Mouse (Mus musculus): ENCODE results near the gene Col1a1. TPM values are rescaled to one million over a fixed set of nuclear protein-coding genes. Genes with fewer than 3 reads are reported as not detected.

Col1a1 gene
- polyA plus RNA-seq, 1 experiment from 2014 or later: 1,157 TPM

DNA sequence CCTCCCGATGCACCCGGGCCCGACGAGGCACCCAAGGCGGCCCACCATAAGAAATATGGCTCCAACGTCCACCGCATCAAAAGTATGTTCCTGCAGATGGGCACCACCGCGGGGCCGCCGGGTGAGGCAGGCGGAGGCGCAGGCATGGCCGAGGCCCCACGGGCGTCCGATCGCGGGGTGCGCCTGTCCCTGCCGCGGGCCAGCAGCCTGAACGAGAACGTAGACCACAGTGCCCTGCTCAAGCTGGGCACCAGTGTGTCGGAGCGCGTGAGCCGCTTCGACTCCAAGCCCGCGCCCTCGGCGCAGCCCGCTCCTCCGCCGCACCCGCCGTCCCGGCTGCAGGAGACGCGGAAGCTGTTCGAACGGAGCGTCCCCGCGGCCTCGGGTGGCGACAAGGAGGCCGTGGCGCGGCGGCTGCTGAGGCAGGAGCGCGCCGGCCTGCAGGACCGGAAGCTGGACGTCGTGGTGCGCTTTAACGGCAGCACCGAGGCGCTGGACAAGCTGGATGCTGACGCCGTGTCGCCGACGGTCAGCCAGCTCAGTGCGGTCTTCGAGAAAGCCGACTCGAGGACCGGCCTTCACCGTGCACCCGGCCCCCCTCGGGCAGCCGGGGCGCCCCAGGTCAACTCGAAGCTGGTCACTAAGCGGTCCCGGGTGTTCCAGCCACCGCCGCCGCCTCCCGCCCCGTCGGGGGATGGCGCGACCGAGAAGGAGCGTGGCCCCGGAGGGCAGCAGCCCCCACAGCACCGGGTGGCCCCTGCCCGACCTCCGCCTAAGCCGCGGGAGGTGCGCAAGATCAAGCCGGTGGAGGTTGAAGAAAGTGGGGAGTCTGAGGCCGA is 55.8 kb downstream of the Col1a1 start:
- peak overlapping the region; percentile 74 for H3K4me3 ChIP-seq (ENCODE audit: low read depth, low read length)
- peaks cover 58% of the 10 kb centered on the region for H3K4me1 ChIP-seq (ENCODE audit: control insufficient read depth, insufficient read depth, low read length)
- peak overlapping the region; percentile 86 for H3K27ac ChIP-seq (ENCODE audit: low read length)
- H3K27me3 ChIP-seq (ENCODE audit: control insufficient read depth, insufficient read depth, low read length): no peaks in the 10 kb centered on the region
- no peaks in the 10 kb centered on the region for H3K9me3 ChIP-seq (ENCODE audit: control insufficient read depth, low read depth, low read length)
- peak overlapping the region; percentile 87 for H3K9ac ChIP-seq (replicated peaks; ENCODE audit: low read depth, low read length)
- peak overlapping the region; percentile 75 for H3K4me2 ChIP-seq (replicated peaks; ENCODE audit: low read depth, low read length)
- peaks cover 9% of the 10 kb centered on the region for H3K36me3 ChIP-seq (ENCODE audit: control insufficient read depth, insufficient read depth, low read length)
- ATAC-seq (ENCODE audit: insufficient number of reproducible peaks, insufficient read depth, low FRiP score, low read depth): no peak
- under 1% methylated on average over 96 of the region's 99 CpGs for WGBS

- WGBS: 1% methylated on average over 20 of the region's 20 CpGs
- peaks cover 53% of the 10 kb centered on the region for H3K4me1 ChIP-seq (ENCODE audit: control insufficient read depth, insufficient read depth, low read length)
- H3K36me3 ChIP-seq (ENCODE audit: control insufficient read depth, insufficient read depth, low read length): peaks cover 14% of the 10 kb centered on the region
- H3K9ac ChIP-seq (replicated peaks; ENCODE audit: low read depth, low read length): peak overlapping the region; percentile 87
- peak overlapping the region; percentile 75 for H3K4me2 ChIP-seq (replicated peaks; ENCODE audit: low read depth, low read length)
- peak overlapping the region; percentile 59; the same call in 1 of the 2 replicates for H3K27ac ChIP-seq (ENCODE audit: low read length)
- no peaks in the 10 kb centered on the region for H3K9me3 ChIP-seq (ENCODE audit: control insufficient read depth, low read depth, low read length)
- no peak for ATAC-seq (ENCODE audit: insufficient number of reproducible peaks, insufficient read depth, low FRiP score, low read depth)
- H3K27me3 ChIP-seq (ENCODE audit: control insufficient read depth, insufficient read depth, low read length): no peaks in the 10 kb centered on the region
- peak overlapping the region; percentile 74 for H3K4me3 ChIP-seq (ENCODE audit: low read depth, low read length)
Observed at GRCm38 (mm10) chr11:94992480-94992753, 56.4 kb downstream of the Col1a1 start.

- under 1% methylated on average over 20 of the region's 22 CpGs for WGBS
- peak; percentile 19; the same call in 1 of the 2 replicates for ATAC-seq (ENCODE audit: insufficient number of reproducible peaks, insufficient read depth, low FRiP score, low read depth)
Observed at GRCm38 (mm10) chr11:94992754-94993606, 57.0 kb downstream of the Col1a1 start.

GRCm38 (mm10) chr11:94994208-94994814 is 58.3 kb downstream of the Col1a1 start:
- Histone ChIP-seq H3K27ac (ENCODE audit: low read length) (no peak overlapping the region), H3K9me3 (ENCODE audit: control insufficient read depth, low read depth, low read length) (no peaks in the 10 kb centered on the region), H3K27me3 (ENCODE audit: control insufficient read depth, insufficient read depth, low read length) (no peaks in the 10 kb centered on the region), H3K4me3 (ENCODE audit: low read depth, low read length) (peak overlapping the region; percentile 74), H3K4me2 (replicated peaks; ENCODE audit: low read depth, low read length) (peak overlapping the region; percentile 75), H3K36me3 (ENCODE audit: control insufficient read depth, insufficient read depth, low read length) (peaks cover 26% of the 10 kb centered on the region), H3K4me1 (ENCODE audit: control insufficient read depth, insufficient read depth, low read length) (peaks cover 39% of the 10 kb centered on the region), H3K9ac (replicated peaks; ENCODE audit: low read depth, low read length) (peak overlapping the region; percentile 87; the same call in 1 of the 2 replicates)
- WGBS: 37% methylated on average over 10 of the region's 10 CpGs
- no peak for ATAC-seq (ENCODE audit: insufficient number of reproducible peaks, insufficient read depth, low FRiP score, low read depth)

More at GRCm38 (mm10) chr11:94992754-94993606, 57.0 kb downstream of the Col1a1 start:
- Histone ChIP-seq H3K36me3 (ENCODE audit: control insufficient read depth, insufficient read depth, low read length) (peaks cover 20% of the 10 kb centered on the region), H3K9ac (replicated peaks; ENCODE audit: low read depth, low read length) (peak overlapping the region; percentile 87), H3K4me3 (ENCODE audit: low read depth, low read length) (peak overlapping the region; percentile 74), H3K27ac (ENCODE audit: low read length) (peak overlapping the region; percentile 59; the same call in 1 of the 2 replicates), H3K9me3 (ENCODE audit: control insufficient read depth, low read depth, low read length) (no peaks in the 10 kb centered on the region), H3K4me2 (replicated peaks; ENCODE audit: low read depth, low read length) (peak overlapping the region; percentile 75), H3K27me3 (ENCODE audit: control insufficient read depth, insufficient read depth, low read length) (no peaks in the 10 kb centered on the region), H3K4me1 (ENCODE audit: control insufficient read depth, insufficient read depth, low read length) (peaks cover 52% of the 10 kb centered on the region)

- 81% methylated on average over 11 of the region's 11 CpGs for WGBS
Observed at GRCm38 (mm10) chr11:94994947-94995772, 59.1 kb downstream of the Col1a1 start.

GRCm38 (mm10) chr11:94996101-94996500 is 60.1 kb downstream of the Col1a1 start:
- Histone ChIP-seq H3K4me2 (replicated peaks; ENCODE audit: low read depth, low read length) (no peak overlapping the region), H3K4me3 (ENCODE audit: low read depth, low read length) (no peak overlapping the region), H3K27ac (ENCODE audit: low read length) (no peak overlapping the region), H3K9ac (replicated peaks; ENCODE audit: low read depth, low read length) (no peak overlapping the region; the same call in 1 of the 2 replicates), H3K36me3 (ENCODE audit: control insufficient read depth, insufficient read depth, low read length) (peaks cover 34% of the 10 kb centered on the region), H3K9me3 (ENCODE audit: control insufficient read depth, low read depth, low read length) (no peaks in the 10 kb centered on the region), H3K4me1 (ENCODE audit: control insufficient read depth, insufficient read depth, low read length) (peaks cover 37% of the 10 kb centered on the region), H3K27me3 (ENCODE audit: control insufficient read depth, insufficient read depth, low read length) (no peaks in the 10 kb centered on the region)
- WGBS: 83% methylated on average over 8 of the region's 8 CpGs
- ATAC-seq (ENCODE audit: insufficient number of reproducible peaks, insufficient read depth, low FRiP score, low read depth): no peak

More at GRCm38 (mm10) chr11:94994947-94995772, 59.1 kb downstream of the Col1a1 start:
- H3K4me3 ChIP-seq (ENCODE audit: low read depth, low read length): peak overlapping the region; percentile 74
- no peaks in the 10 kb centered on the region for H3K9me3 ChIP-seq (ENCODE audit: control insufficient read depth, low read depth, low read length)
- H3K9ac ChIP-seq (replicated peaks; ENCODE audit: low read depth, low read length): no peak overlapping the region
- H3K4me2 ChIP-seq (replicated peaks; ENCODE audit: low read depth, low read length): peak overlapping the region; percentile 75
- ATAC-seq (ENCODE audit: insufficient number of reproducible peaks, insufficient read depth, low FRiP score, low read depth): no peak
- H3K36me3 ChIP-seq (ENCODE audit: control insufficient read depth, insufficient read depth, low read length): peaks cover 29% of the 10 kb centered on the region
- peaks cover 35% of the 10 kb centered on the region for H3K4me1 ChIP-seq (ENCODE audit: control insufficient read depth, insufficient read depth, low read length)
- H3K27ac ChIP-seq (ENCODE audit: low read length): no peak overlapping the region
- no peaks in the 10 kb centered on the region for H3K27me3 ChIP-seq (ENCODE audit: control insufficient read depth, insufficient read depth, low read length)

DNA sequence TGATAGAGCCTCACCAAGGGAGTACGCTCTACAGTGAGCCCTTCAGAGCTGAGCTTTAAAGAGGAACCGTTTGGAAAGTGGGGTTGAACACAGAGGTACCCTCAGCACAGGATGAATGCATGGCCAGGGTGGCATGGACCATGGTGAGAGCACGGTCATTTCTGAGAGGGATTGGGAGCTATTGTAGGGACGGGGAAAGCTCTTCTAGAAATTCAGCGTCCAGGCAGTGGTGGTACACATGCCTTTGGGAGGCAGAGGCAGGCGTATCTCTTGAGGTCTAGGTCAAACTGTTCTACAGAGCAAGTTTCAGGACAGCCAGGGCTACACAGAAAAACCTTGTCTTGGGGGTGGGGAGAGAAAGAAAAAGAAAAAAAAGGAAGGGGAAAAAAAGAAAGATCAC is 61.0 kb downstream of the Col1a1 start:
- H3K4me3 ChIP-seq (ENCODE audit: low read depth, low read length): no peak overlapping the region
- H3K9ac ChIP-seq (replicated peaks; ENCODE audit: low read depth, low read length): no peak overlapping the region
- H3K4me1 ChIP-seq (ENCODE audit: control insufficient read depth, insufficient read depth, low read length): peaks cover 37% of the 10 kb centered on the region
- H3K9me3 ChIP-seq (ENCODE audit: control insufficient read depth, low read depth, low read length): no peaks in the 10 kb centered on the region
- H3K4me2 ChIP-seq (replicated peaks; ENCODE audit: low read depth, low read length): no peak overlapping the region
- H3K27me3 ChIP-seq (ENCODE audit: control insufficient read depth, insufficient read depth, low read length): no peaks in the 10 kb centered on the region
- H3K36me3 ChIP-seq (ENCODE audit: control insufficient read depth, insufficient read depth, low read length): peaks cover 41% of the 10 kb centered on the region
- no peak overlapping the region for H3K27ac ChIP-seq (ENCODE audit: low read length)
- ATAC-seq (ENCODE audit: insufficient number of reproducible peaks, insufficient read depth, low FRiP score, low read depth): no peak
- 89% methylated on average over 6 of the region's 6 CpGs for WGBS
